Mouse (Mus musculus) gastrocnemius, postnatal 10 days (tissue): ENCODE results near the gene Prkab1. TPM values are rescaled to one million over a fixed set of nuclear protein-coding genes. Genes with fewer than 3 reads are reported as not detected.
A peak's percentile ranks its signal among the peaks of the same experiment; 100 is the strongest.

Experiments
- DNase-seq: peaks from one replicate; pipeline ENCODE4 v3.0.0; 2021; ENCODE audit warnings: mixed read lengths
- long read RNA-seq, 2 experiments: library from polyadenylated mRNA; stranded (forward); transcript quantifications; one replicate each; pipeline ENCODE4 v2.0.0; 2021
- total RNA-seq, 2 experiments: library from RNA; stranded (reverse); gene quantifications; 2 replicates each; pipeline ENCODE4 v1.2.3; 2021

Prkab1 gene
- total RNA-seq, result 10 to 100 TPM; 17.7 to 23.6 TPM
- long read RNA-seq, experiment 1, transcript Prkab1-202 (8 exons, 2,026 nt), result major isoform, 20 of 33 reads
- long read RNA-seq, experiment 1, transcript Prkab1-201 (7 exons, 2,089 nt), result minor isoform, 11 of 33 reads
- long read RNA-seq, experiment 1, partial matches to known transcripts, result 0 of 33 reads
- long read RNA-seq, experiment 1, other reads (novel, unspliced or antisense), result 2 of 33 reads
- long read RNA-seq, experiment 2, transcript Prkab1-202 (8 exons, 2,026 nt), result major isoform, 26 of 41 reads
- long read RNA-seq, experiment 2, transcript Prkab1-201 (7 exons, 2,089 nt), result minor isoform, 10 of 41 reads
- long read RNA-seq, experiment 2, partial matches to known transcripts, result 1 of 41 reads
- long read RNA-seq, experiment 2, other reads (novel, unspliced or antisense), result 3 of 41 reads

DNA sequence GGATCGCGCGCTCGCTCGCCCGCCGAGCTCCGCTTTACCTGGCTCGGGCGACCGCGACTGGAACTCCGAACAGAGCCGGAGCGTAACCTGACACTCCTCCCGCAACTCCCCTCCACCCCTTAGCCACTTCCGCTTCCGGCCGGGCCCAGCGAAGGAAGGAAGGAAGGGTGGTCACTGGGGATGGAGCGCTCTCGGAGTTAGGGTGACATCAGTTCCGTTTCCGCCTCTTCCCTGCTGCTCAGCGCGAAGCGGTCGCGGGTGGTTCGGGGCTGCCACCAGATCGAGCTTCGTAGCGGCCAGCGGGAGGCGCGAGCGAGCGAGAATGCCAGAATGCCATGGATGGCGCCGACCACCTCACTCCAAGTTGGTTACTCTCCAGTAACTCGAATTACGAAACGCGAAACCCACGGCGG lies at the start of gene Prkab1:
TSS of gene Prkab1 (minus strand) at position 182 of the 413 bp plus-strand sequence.
- DNase-seq, result peak; percentile 87

DNA sequence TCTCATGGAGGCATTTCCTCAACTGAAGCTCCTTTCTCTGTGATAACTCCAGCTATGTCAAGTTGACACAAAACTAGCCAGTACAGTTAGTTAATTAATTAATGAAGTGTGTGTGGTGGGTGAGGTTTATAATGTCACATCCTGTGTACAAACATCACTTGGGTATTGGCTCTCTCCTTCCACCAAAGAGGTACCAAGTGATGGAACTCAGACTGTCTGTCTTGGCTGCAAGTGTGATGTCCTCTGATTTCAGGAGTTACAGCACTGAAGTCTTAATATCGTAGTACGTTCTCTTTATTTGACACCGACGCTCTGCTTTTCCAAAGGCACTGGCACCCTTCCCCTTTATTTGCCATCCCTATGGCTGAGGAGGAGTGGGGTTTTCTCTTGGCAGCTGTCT lies 45.3 kb upstream of the Prkab1 start:
- DNase-seq, result no peak

GRCm38 (mm10) chr5:116052826-116053225 lies 28.5 kb upstream of the Prkab1 start:
- no peak for DNase-seq

- no peak for DNase-seq
These were observed 27.9 kb upstream of the Prkab1 start for GRCm38 (mm10) chr5:116052171-116052570.

GRCm38 (mm10) chr5:116049821-116050220 lies 25.5 kb upstream of the Prkab1 start:
- no peak for DNase-seq

DNA sequence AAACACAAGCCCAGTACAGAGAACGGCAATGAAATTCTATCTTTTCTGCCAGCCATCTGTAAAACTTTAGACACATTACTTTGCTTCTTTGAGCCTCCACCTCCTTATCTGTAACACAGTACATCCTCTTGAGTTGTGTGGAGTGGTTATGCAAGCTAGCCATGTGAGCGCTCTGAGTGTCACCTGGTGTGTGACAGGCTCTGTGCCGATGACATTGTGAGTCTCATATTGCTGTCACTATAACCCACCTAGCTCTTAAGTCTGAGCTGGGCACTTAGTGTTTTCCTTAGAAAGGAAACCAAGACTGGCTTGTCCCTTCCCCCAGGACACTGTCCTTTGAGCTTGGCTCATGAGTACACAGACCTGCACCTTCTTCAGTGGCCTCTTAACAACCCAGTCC lies 24.0 kb upstream of the Prkab1 start:
- DNase-seq, result no peak

DNA sequence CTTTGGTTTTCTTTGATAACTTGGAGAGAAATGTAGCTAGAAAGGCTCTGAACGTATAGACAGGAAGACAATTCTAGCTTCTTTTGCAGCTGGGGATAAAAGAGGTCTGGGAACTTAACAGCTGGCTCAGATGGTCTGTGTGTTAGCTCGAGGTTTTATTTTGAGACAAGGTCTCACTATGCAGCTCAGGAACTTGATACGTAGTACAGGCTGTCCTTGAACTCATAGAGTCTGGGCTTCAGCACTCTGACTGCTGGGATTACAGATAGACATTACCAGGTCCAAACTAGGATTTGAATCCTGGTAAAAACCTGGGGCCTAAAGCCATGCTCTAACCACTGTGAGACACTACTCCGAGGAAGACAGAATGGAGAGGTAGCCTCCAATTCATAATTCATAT lies 21.9 kb upstream of the Prkab1 start:
- no peak for DNase-seq

GRCm38 (mm10) chr5:116045581-116045980 lies 21.3 kb upstream of the Prkab1 start:
- no peak for DNase-seq

- no peak for DNase-seq
These were observed 17.9 kb upstream of the Prkab1 start for GRCm38 (mm10) chr5:116042241-116042640.

DNA sequence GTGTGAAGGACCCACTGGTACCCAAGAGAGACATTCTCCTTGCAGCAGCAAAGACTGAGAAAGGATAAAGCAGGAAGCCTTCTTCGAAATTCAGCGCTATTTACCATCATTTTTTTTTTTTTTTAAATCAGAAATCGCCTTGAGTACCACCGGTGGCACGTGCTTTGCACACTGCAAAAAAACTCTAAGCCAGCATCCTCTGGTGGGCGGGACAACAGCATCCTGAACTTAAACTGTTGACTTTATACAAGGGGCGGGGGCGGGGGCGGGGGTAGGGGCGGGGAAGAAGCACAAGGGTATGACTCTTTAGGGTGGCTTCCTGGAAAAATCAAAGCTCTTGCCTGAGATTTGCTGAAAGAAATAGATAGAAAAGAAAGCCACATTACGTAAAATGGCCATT lies 15.4 kb upstream of the Prkab1 start:
- no peak for DNase-seq

GRCm38 (mm10) chr5:116037731-116038130 lies 13.4 kb upstream of the Prkab1 start:
- no peak for DNase-seq

GRCm38 (mm10) chr5:116036465-116036864 lies 12.2 kb upstream of the Prkab1 start:
- DNase-seq, result peak; percentile 50

DNA sequence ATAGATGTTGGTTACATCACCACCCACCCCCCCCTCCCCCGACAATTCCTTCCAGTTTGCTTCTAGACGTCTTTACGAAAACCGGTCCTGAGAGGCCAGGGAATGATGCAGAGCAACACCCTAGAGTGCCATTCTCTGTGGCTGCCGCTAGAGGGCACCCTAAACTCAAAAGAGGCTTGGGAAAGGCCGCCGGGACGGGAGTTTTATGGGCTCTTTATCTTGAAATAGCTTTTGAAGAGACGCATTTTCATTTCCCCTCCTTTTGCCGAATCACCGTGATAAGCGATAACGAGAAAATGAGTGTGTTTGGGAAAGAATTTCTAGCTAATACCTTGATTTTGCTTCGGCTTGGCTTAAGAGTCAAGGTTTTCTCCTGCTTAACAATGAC lies 6.9 kb upstream of the Prkab1 start:
- DNase-seq, result peak; percentile 83

DNA sequence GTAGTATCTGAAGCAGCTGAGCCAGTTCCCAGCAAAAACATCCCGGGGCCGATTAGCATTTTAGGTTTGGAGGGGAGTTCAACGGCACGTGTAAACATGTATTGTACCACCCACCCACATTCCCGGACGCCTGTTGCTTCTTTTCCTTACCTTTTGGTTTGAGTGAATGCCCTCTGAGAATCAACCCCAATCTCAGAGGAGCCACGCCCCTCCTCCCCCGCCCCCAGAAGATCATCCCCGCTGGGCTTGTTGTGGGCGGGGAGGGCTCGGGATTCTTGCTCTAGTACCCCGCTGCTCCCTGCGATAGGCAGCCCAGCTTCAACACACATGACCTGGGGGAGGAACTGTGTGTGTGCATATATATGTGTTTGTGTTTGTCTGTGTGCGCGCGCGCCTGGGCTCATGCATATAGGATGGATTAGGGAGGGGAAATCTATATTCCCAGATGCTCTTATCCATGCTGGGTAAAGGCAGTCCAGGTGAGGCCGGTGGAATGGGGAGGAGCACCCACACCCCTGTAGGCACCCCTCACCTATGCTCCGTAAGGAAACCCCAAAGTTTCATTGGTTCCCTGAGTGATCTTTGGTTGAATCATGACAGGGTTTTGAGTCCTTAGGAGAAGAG lies 6.4 kb upstream of the Prkab1 start:
- DNase-seq, result no peak

DNA sequence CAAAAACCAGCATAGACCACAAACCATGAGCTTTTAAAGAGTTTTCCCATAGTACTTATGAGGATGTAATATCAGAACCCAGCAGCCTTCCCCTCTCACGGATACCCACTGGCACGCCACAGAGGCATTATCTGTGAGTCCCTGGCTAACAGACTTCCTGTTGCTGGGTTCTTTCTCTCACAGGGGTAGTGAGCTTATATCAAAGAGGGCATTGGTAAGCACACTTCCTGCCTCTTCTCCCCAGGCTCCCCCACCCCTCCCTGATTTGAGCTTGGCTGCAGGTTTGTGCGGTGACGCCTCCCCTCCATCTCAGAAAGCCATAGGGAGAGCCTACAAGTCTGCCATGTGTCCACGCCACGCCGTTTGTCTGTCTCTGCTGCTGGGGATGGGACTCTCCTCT lies 4.8 kb upstream of the Prkab1 start:
- no peak for DNase-seq

DNA sequence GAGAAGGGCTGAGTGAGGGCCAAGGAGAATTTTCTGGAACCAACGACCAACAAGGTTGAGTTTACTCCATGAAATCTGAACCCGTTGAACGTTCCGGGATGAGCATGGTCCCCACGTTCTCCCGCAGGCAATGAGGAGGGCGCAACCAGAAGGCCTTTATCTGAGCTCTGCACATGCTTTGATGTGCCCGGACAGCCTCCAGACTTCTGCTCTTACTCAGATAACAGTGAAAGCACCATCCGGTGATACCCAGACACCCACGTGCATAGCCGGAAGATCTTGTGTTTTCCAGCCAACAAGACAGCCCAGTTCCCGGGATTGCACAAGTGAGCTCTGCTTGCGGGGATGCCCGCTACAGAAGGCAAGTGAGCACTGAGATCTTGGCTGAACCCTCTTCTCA lies 2.3 kb upstream of the Prkab1 start:
- DNase-seq, result no peak

GRCm38 (mm10) chr5:116026107-116026506 lies 1.8 kb upstream of the Prkab1 start:
- no peak for DNase-seq

GRCm38 (mm10) chr5:116023821-116024284 lies 455 bp downstream of the Prkab1 start:
- no peak for DNase-seq

- no peak for DNase-seq
These were observed 1.1 kb downstream of the Prkab1 start for GRCm38 (mm10) chr5:116023251-116023661.

DNA sequence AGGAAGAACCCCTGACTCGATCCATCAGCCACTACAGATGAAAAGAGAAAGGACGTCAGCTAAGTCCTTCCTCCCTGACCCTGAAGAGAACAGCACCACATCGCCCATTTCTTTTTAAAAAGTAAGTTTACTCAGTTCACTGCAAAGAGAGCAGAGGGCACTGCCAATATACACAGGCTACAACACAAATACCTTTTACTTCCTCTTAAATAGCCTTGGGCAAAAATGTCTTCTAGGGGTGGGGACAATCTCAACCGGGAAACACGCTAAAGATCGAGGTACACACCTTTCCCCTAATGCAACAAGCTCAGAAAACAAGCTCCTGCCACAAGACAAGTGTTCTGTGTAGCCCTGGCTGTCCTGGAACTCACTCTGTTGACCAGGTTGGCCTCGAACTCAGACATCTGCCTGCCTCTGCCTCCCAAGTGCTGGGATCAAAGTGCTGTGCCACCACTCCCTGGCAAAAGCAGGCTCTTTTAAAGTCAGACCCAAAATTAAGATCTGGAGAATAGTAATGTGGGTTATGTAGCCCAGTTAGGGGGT lies 1.6 kb downstream of the Prkab1 start:
- DNase-seq, result no peak

DNA sequence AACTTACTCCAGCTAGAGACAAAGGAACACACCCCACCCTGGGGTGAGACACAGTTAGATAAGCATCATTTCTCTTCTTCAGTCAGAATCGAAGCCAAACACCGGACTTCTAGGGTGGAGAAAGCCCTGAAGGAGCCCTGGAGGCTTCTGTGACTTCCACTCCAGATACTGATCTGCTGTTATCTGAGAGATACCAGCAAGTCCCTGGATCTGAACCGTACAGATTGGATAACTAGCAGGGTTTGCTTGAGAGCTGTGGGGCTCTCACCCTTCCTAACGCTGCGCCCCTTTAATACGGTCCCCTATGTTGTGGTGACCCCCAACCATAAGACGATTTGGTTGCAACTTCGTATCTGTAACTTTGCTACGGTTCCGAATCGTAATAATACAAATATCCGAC lies 2.2 kb downstream of the Prkab1 start:
- no peak for DNase-seq

- no peak for DNase-seq
These were observed 2.8 kb downstream of the Prkab1 start for GRCm38 (mm10) chr5:116021552-116021951.

DNA sequence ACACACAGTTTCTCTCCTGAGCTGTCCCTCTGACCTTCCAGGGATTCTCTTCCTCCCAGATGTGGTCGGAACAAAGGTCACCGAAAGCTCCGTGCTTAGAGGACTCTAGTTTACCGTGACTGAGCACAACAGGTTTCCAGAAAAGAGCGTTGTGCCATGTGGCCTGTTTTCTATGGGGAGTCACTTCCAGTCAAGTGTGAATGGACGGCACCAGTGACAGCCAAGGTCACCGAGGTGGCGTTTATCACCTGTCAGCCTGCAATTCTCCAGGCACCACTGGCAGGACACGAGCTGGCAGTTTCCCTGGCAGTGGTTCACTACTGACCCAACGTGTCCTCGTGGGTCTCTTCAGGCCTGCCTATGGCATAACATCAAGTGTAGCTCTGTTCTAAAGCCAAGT lies 4.9 kb downstream of the Prkab1 start:
- no peak for DNase-seq

DNA sequence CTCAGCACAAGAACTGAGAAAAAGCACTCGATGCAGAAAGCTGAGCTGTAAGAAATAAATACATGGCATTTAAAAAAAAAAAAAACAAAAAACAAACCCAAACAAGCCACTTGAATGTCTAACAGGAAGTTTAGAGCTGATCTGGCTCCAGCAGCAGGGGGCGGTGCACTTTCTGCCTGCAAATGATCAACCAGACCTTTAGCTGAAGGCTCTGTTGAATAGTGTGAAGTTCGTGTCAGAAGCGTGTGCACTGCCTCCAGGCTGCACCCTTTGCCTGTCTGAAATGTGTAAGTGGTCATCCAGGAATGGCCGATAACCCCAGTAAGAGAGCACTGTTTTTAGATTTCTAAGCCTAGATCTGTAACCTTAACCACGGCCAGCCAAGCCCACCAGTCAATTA lies 5.5 kb downstream of the Prkab1 start:
- DNase-seq, result no peak
